Mouse (Mus musculus): ENCODE data around the gene Arid3a. TPM values are rescaled to one million over a fixed set of nuclear protein-coding genes. Genes with fewer than 3 reads are reported as not detected.
"Not testable (repeated sequence)": the region's sequence is repeated elsewhere in the genome, so short reads cannot be mapped to it uniquely, and the experiment has no call there.

The Arid3a gene
- polyA plus RNA-seq, 1 experiment from 2014 or later, result 9.0 TPM

DNA sequence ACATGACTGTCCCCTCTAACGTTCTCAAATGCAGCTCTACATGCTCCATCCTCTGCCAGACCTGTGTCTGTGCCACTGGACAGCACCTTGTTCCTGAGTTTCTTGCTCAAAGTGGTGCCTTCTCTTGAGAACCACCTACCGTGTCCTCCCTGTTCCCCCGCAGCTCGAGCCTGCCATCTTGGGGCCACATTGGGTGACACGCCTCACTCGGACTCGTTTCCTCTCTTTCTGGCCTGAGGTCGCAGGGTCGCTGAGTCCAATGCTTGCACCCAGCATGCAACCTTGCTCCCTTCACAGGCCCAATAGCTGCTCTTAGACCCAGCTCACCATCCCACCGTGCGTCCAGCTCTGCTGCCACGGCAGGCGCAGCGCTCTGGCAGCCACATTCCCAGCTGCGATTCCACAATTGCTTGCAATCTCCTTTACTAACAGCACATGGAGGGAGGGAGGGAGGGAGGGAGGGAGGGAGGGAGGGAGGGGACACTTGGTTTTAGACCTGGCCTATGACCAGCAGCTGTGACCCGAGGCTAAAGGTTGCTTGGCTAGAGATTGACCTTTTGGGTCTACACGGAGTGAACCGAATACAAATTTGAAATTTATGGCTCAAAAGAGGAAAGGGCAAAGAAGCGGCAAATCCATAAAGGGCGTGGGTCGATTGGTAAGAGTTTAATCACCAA, 31.4 kb downstream of the Arid3a start:
- ATAC-seq (ENCODE audit: low FRiP score) (no peak), DNase-seq (ENCODE audit: low spot score) (peak; percentile 80)
- Histone ChIP-seq H3K9me3 (ENCODE audit: control insufficient read depth, low read length) (no peaks in the 10 kb centered on the region), H3K9ac (ENCODE audit: low read depth, low read length) (no peak overlapping the region), H3K27me3 (ENCODE audit: control insufficient read depth, insufficient read depth, low read length) (no peaks in the 10 kb centered on the region), H3K4me1 (replicated peaks; ENCODE audit: control insufficient read depth, insufficient read depth, low read length) (peaks cover 6% of the 10 kb centered on the region; the same call in 1 of the 2 replicates), H3K27ac (ENCODE audit: low read depth, low read length) (no peak overlapping the region), H3K4me3 (ENCODE audit: low read depth, low read length) (no peak overlapping the region), H3K4me2 (replicated peaks; ENCODE audit: low read depth, low read length) (no peak overlapping the region), H3K36me3 (ENCODE audit: control insufficient read depth, insufficient read depth, low read length) (peaks cover 6% of the 10 kb centered on the region; the same call in 1 of the 2 replicates)
- 12% methylated on average over 21 of the region's 21 CpGs for WGBS

DNA sequence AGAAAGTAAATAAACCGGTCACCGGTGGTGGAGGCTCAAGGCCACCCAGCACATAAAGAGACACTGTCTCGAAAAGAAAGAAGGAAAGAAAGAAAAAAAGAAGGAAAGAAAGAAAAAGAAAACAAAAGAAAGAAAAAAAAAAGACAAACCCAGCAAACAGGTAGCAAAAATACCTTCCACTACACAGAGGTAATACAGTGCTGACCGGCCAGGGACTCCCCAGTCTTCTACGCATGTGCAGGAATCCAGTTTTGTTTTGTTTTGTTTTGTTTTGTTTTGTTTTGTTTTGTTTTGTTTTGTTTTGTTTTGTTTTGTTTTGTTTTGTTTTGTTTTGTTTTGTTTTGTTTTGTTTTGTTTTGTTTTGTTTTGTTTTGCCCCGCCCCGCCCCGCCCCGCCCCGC, 32.6 kb downstream of the Arid3a start:
- not testable (repeated sequence) for H3K27ac ChIP-seq (ENCODE audit: low read depth, low read length); H3K9ac ChIP-seq (ENCODE audit: low read depth, low read length); H3K4me1 ChIP-seq (replicated peaks; ENCODE audit: control insufficient read depth, insufficient read depth, low read length); H3K36me3 ChIP-seq (ENCODE audit: control insufficient read depth, insufficient read depth, low read length); H3K4me2 ChIP-seq (replicated peaks; ENCODE audit: low read depth, low read length); H3K9me3 ChIP-seq (ENCODE audit: control insufficient read depth, low read length); DNase-seq (ENCODE audit: low spot score); H3K27me3 ChIP-seq (ENCODE audit: control insufficient read depth, insufficient read depth, low read length); H3K4me3 ChIP-seq (ENCODE audit: low read depth, low read length)
- 38% methylated on average over 9 of the region's 10 CpGs for WGBS
- peak; percentile 52; the same call in 1 of the 2 replicates for ATAC-seq (ENCODE audit: low FRiP score)

DNA sequence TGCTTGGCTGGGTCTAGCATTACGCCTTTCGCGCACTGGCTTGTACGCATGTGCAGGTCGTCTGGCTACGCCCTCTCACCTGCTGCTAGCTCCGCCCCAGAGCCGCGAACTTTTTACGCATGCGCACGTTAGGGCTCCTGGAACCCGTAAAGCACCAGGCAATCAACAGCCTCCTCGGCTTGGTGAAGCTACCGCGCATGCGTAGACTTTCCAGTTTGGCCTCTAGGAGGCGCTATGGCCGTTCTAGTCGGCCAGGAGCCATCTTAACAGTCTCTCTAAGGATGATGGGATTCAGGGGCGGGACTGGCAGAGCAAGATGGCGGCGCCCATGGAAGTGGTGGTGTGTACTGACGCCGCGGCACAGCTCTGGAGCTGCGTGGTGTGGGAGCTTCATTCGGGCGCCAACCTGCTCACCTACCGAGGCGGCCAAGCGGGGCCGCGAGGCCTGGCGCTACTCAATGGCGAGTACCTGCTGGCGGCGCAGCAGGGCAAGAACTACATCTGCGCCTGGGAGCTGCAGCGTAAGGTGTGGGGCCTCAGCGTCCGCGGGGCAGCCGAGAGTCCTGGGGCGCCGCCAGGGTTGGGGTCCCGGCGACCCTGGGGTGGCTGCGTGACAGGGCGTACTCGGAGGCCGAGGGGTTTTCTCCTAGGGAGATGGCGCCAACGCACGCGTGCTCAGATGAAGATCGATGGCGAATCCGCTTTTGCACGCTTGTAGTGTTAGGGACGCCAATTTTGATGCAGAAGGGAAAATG, 33.2 kb downstream of the Arid3a start, which contains the start of gene Wdr18:
TSS of gene Wdr18 (plus strand) at position 306 of the 755 bp plus-strand sequence.
- DNase-seq (ENCODE audit: low spot score) (peak; percentile 100), ATAC-seq (ENCODE audit: low FRiP score) (peak; percentile 96)
- H3K4me1 ChIP-seq (replicated peaks; ENCODE audit: control insufficient read depth, insufficient read depth, low read length), result peaks cover 6% of the 10 kb centered on the region; the same call in 1 of the 2 replicates
- H3K27ac ChIP-seq (ENCODE audit: low read depth, low read length), result peak within 1 kb of the TSS; percentile 62; the same call in 1 of the 2 replicates
- H3K4me3 ChIP-seq (ENCODE audit: low read depth, low read length), result peak within 1 kb of the TSS; percentile 98
- H3K9ac ChIP-seq (ENCODE audit: low read depth, low read length), result peak within 1 kb of the TSS; percentile 79
- peaks cover 9% of the 10 kb centered on the region; the same call in 1 of the 2 replicates for H3K36me3 ChIP-seq (ENCODE audit: control insufficient read depth, insufficient read depth, low read length)
- 1% methylated on average over 61 of the region's 61 CpGs for WGBS
- H3K9me3 ChIP-seq (ENCODE audit: control insufficient read depth, low read length), result no peaks in the 10 kb centered on the region
- H3K4me2 ChIP-seq (replicated peaks; ENCODE audit: low read depth, low read length), result peak within 1 kb of the TSS; percentile 81
- no peaks in the 10 kb centered on the region for H3K27me3 ChIP-seq (ENCODE audit: control insufficient read depth, insufficient read depth, low read length)

DNA sequence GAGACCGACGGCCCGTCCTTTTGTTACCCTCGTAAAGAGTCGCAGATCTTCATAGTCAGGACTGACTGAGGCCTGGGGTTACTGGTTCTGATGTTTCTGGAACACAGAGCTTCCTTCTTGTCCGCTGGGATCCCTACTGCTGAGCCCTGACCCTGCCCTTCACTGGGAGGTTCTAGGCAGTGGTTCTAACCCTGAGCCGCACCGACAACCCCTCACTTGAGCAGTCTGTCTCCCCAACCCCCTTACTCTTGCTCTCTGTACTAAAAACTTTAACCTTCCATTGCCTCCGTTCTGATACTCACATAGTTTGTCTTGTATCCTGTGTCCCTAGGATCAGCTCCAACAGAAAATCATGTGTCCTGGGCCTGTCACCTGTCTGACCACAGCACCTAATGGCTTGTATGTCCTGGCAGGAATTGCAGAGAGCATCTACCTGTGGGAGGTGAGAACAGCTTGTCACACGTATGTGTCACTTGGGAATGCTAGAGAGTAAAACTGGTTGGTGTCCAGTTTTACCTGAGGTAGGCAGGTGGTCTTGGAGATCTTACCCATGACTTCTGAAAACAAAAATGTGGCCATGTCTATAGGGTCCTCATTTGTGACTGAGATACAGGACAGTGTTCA, 33.9 kb downstream of the Arid3a start:
- 16% methylated on average over 10 of the region's 10 CpGs for WGBS
- H3K4me1 ChIP-seq (replicated peaks; ENCODE audit: control insufficient read depth, insufficient read depth, low read length), result peaks cover 6% of the 10 kb centered on the region; the same call in 1 of the 2 replicates
- peak overlapping the region; percentile 79 for H3K9ac ChIP-seq (ENCODE audit: low read depth, low read length)
- H3K9me3 ChIP-seq (ENCODE audit: control insufficient read depth, low read length), result no peaks in the 10 kb centered on the region
- peaks cover 11% of the 10 kb centered on the region for H3K36me3 ChIP-seq (ENCODE audit: control insufficient read depth, insufficient read depth, low read length)
- H3K27me3 ChIP-seq (ENCODE audit: control insufficient read depth, insufficient read depth, low read length), result no peaks in the 10 kb centered on the region
- peak overlapping the region; percentile 81 for H3K4me2 ChIP-seq (replicated peaks; ENCODE audit: low read depth, low read length)
- ATAC-seq (ENCODE audit: low FRiP score) (no peak), DNase-seq (ENCODE audit: low spot score) (no peak)
- no peak overlapping the region for H3K27ac ChIP-seq (ENCODE audit: low read depth, low read length)
- H3K4me3 ChIP-seq (ENCODE audit: low read depth, low read length), result peak overlapping the region; percentile 98

DNA sequence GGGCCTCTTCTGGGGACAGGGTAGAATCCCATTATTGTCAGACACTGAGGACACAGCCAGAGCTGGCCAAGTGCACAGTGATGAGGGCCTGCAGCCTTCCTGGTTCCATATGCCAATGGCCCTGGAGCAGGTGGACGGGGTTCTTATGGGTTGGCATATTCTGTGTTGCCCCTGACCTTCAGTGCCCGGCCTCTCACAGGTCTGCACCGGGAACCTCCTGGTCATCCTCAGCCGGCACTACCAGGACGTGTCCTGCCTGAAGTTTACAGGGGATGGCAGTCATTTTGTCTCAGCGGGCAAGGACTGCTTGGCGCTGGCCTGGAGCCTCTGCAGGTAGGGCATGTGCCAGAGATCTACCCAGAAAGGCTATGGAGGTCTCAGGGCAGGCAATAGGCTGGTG, 37.9 kb downstream of the Arid3a start:
- Histone ChIP-seq H3K36me3 (ENCODE audit: control insufficient read depth, insufficient read depth, low read length) (peaks cover 23% of the 10 kb centered on the region), H3K4me3 (ENCODE audit: low read depth, low read length) (no peak overlapping the region), H3K27me3 (ENCODE audit: control insufficient read depth, insufficient read depth, low read length) (peaks cover 4% of the 10 kb centered on the region)

DNA sequence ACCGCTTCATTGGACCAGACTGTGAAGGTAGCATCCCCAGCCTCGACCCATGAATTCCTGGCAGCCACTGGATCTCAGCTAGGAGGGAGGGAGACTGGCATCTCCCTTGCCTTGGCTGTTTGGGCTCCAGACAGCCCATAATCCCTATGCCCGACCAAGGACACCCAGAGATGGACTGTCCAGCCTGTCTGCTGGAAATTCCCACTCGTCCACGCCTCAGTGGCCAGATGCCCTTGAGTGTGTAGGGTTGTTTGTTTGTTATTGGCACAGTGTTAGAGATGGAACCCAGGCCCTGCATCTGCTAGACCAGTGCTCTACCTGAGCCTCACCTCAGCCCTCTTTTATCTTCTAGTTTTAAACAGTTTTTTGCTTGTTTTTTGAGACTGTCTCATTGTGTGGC, 38.5 kb downstream of the Arid3a start:
- Histone ChIP-seq H3K9ac (ENCODE audit: low read depth, low read length) (no peak overlapping the region), H3K4me2 (replicated peaks; ENCODE audit: low read depth, low read length) (no peak overlapping the region), H3K27ac (ENCODE audit: low read depth, low read length) (no peak overlapping the region), H3K9me3 (ENCODE audit: control insufficient read depth, low read length) (no peaks in the 10 kb centered on the region), H3K4me1 (replicated peaks; ENCODE audit: control insufficient read depth, insufficient read depth, low read length) (peaks cover 6% of the 10 kb centered on the region; the same call in 1 of the 2 replicates), H3K4me3 (ENCODE audit: low read depth, low read length) (no peak overlapping the region), H3K36me3 (ENCODE audit: control insufficient read depth, insufficient read depth, low read length) (peaks cover 23% of the 10 kb centered on the region), H3K27me3 (ENCODE audit: control insufficient read depth, insufficient read depth, low read length) (peaks cover 5% of the 10 kb centered on the region)
- WGBS, result 91% methylated on average over 5 of the region's 5 CpGs
- DNase-seq (ENCODE audit: low spot score) (no peak), ATAC-seq (ENCODE audit: low FRiP score) (no peak)

More for the DNA sequence above, 37.9 kb downstream of the Arid3a start:
- H3K9me3 ChIP-seq (ENCODE audit: control insufficient read depth, low read length), result no peaks in the 10 kb centered on the region
- ATAC-seq (ENCODE audit: low FRiP score) (no peak), DNase-seq (ENCODE audit: low spot score) (no peak)
- no peak overlapping the region for H3K9ac ChIP-seq (ENCODE audit: low read depth, low read length)
- H3K4me2 ChIP-seq (replicated peaks; ENCODE audit: low read depth, low read length), result no peak overlapping the region
- no peak overlapping the region for H3K27ac ChIP-seq (ENCODE audit: low read depth, low read length)
- WGBS, result 97% methylated on average over 7 of the region's 7 CpGs
- H3K4me1 ChIP-seq (replicated peaks; ENCODE audit: control insufficient read depth, insufficient read depth, low read length), result peaks cover 6% of the 10 kb centered on the region; the same call in 1 of the 2 replicates

DNA sequence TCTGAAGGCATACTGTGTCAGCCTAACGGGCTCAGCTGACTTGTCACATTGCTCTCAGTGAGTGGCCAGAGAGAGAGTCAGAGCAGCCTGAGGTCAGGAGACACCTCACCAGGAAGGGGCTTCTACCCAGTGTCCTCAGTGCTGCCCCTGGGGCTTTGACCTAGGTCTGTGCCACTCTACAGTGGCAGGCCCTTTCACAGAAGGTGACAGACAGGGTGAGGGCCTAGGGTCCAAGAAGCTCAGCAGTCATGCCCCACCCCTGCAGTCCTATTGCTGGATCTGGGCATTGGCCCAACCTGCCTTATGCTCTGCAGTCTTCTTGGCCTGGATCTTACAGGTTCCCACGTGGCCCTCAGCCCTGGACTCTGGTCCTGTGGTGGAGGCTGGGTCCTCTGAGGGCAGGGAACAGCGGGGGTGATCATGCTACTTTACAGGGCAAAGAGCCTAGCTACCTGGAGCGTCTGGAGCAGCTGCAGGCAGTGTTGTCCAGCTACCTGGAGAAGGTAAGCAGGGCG, 40.1 kb downstream of the Arid3a start:
- Histone ChIP-seq H3K36me3 (ENCODE audit: control insufficient read depth, insufficient read depth, low read length) (peaks cover 23% of the 10 kb centered on the region), H3K4me1 (replicated peaks; ENCODE audit: control insufficient read depth, insufficient read depth, low read length) (peaks cover 3% of the 10 kb centered on the region; the same call in 1 of the 2 replicates), H3K27me3 (ENCODE audit: control insufficient read depth, insufficient read depth, low read length) (peaks cover 20% of the 10 kb centered on the region), H3K9ac (ENCODE audit: low read depth, low read length) (no peak overlapping the region), H3K4me2 (replicated peaks; ENCODE audit: low read depth, low read length) (no peak overlapping the region), H3K9me3 (ENCODE audit: control insufficient read depth, low read length) (no peaks in the 10 kb centered on the region), H3K4me3 (ENCODE audit: low read depth, low read length) (no peak overlapping the region), H3K27ac (ENCODE audit: low read depth, low read length) (no peak overlapping the region)
- ATAC-seq (ENCODE audit: low FRiP score) (no peak), DNase-seq (ENCODE audit: low spot score) (no peak)
- WGBS, result 97% methylated on average over 5 of the region's 5 CpGs

DNA sequence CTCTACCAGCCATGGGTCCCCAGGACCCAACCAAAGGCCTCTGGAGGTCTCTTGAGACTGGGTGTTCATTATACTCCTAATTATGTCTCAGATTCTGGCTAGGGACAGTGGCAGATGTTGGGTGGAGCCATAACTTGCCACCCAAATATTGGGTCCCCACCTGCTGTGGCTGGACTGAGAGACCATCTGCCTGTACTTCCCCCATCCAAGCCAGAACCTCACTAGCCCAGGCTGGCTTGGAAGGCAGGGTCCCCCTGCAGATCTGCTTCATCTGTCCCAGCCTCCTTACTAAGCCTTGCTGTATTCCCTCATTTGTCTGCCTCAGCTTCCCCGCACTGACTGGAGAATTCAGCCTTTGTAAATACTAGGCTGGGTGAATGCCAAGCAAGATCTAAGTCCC, 41.3 kb downstream of the Arid3a start:
- WGBS, result 100% methylated on average over 1 of the region's 1 CpGs
- H3K27me3 ChIP-seq (ENCODE audit: control insufficient read depth, insufficient read depth, low read length), result peaks cover 24% of the 10 kb centered on the region
- H3K4me1 ChIP-seq (replicated peaks; ENCODE audit: control insufficient read depth, insufficient read depth, low read length), result peaks cover 3% of the 10 kb centered on the region; the same call in 1 of the 2 replicates
- no peaks in the 10 kb centered on the region for H3K9me3 ChIP-seq (ENCODE audit: control insufficient read depth, low read length)
- ATAC-seq (ENCODE audit: low FRiP score), result no peak
- no peak overlapping the region for H3K4me3 ChIP-seq (ENCODE audit: low read depth, low read length)
- H3K27ac ChIP-seq (ENCODE audit: low read depth, low read length), result no peak overlapping the region
- H3K4me2 ChIP-seq (replicated peaks; ENCODE audit: low read depth, low read length), result no peak overlapping the region
- peaks cover 17% of the 10 kb centered on the region for H3K36me3 ChIP-seq (ENCODE audit: control insufficient read depth, insufficient read depth, low read length)
- DNase-seq (ENCODE audit: low spot score), result no peak
- no peak overlapping the region for H3K9ac ChIP-seq (ENCODE audit: low read depth, low read length)

All from hindbrain, embryonic 11.5 days (tissue).